In genomic region chr13:20092301-20092700, GRCm38 (mm10) we compare ENCODE assay signal across 15 mouse cellular contexts. TPM values are rescaled to one million over a fixed set of nuclear protein-coding genes. Genes with fewer than 3 reads are reported as not detected.
A peak's percentile ranks its signal among the peaks of the same experiment; 100 is the strongest.
DNase-seq lines count a peak whose midpoint lies in the region; ATAC-seq and TF ChIP-seq lines count a peak whose summit lies in the region.
"Had no signal": no experiment of that assay in that cellular context is flagged by ENCODE, and none has a peak within 500 bp of the region (broad histone marks: within the 10 kb centered on the region; RNA-seq: fewer than 3 reads in every experiment).

No protein-coding gene starts in this region.

- H3K4me3 ChIP-seq in lung, postnatal 0 days (ENCODE audit: low read depth, low read length), result peak overlapping the region; percentile 94; the same call in 1 of the 2 replicates
- no peak overlapping the region for H3K4me3 ChIP-seq in intestine, postnatal 0 days (ENCODE audit: low read depth, low read length)
- H3K4me3 ChIP-seq in forebrain, embryonic 15.5 days, result no peak overlapping the region

- H3K4me1 ChIP-seq in lung, postnatal 0 days (ENCODE audit: insufficient read depth, low read depth, low read length), result peaks cover 21% of the 10 kb centered on the region
- H3K4me1 ChIP-seq in intestine, postnatal 0 days (replicated peaks; ENCODE audit: control insufficient read depth, insufficient read depth, low read length), result no peaks in the 10 kb centered on the region
- H3K4me1 ChIP-seq in forebrain, embryonic 15.5 days, result peaks cover 6% of the 10 kb centered on the region

- ATAC-seq in lung, postnatal 0 days, result no peak
- ATAC-seq in intestine, postnatal 0 days, result 0 out of 2 replicates have a peak, but pooled peaks have one; percentile 14
- ATAC-seq in neutrophil, adult 5-6 weeks (ENCODE audit: extremely low read depth, insufficient number of reproducible peaks, low FRiP score, poor library complexity, severe bottlenecking), result peak; percentile 50
- ATAC-seq in forebrain, embryonic 15.5 days (replicated peaks), result no peak

- no peak for TF ChIP-seq CTCF in lung, postnatal 0 days (IDR thresholded peaks at IDR 0.05)
- no peak for TF ChIP-seq CTCF in intestine, postnatal 0 days (IDR thresholded peaks at IDR 0.05; ENCODE audit: low read depth)

- no peak overlapping the region for H3K9ac ChIP-seq in lung, postnatal 0 days (replicated peaks; ENCODE audit: low read depth)
- no peak overlapping the region for H3K9ac ChIP-seq in intestine, postnatal 0 days (ENCODE audit: low read depth, low read length)
- H3K9ac ChIP-seq in forebrain, embryonic 15.5 days (replicated peaks), result no peak overlapping the region
- H3K9ac ChIP-seq: stomach, embryonic 15.5 days had no signal

- WGBS in lung, postnatal 0 days, result 78% methylated on average over 3 of the region's 3 CpGs
- WGBS in intestine, postnatal 0 days, result 54% methylated on average over 3 of the region's 3 CpGs
- WGBS in forebrain, embryonic 15.5 days, result 92% methylated on average over 3 of the region's 3 CpGs

- H3K27me3 ChIP-seq in lung, postnatal 0 days (replicated peaks; ENCODE audit: insufficient read depth, low read length), result no peaks in the 10 kb centered on the region
- no peaks in the 10 kb centered on the region for H3K27me3 ChIP-seq in intestine, postnatal 0 days (replicated peaks; ENCODE audit: control insufficient read depth, insufficient read depth, low read length)
- H3K27me3 ChIP-seq in forebrain, embryonic 15.5 days, result peaks cover 22% of the 10 kb centered on the region
- H3K27me3 ChIP-seq: neural tube, embryonic 12.5 days; stomach, embryonic 15.5 days had no signal

- H3K36me3 ChIP-seq in lung, postnatal 0 days (ENCODE audit: insufficient read depth, low read length), result no peaks in the 10 kb centered on the region
- H3K36me3 ChIP-seq in intestine, postnatal 0 days (ENCODE audit: control insufficient read depth, insufficient read depth), result no peaks in the 10 kb centered on the region
- H3K36me3 ChIP-seq in forebrain, embryonic 15.5 days, result no peaks in the 10 kb centered on the region
- H3K36me3 ChIP-seq: neural tube, embryonic 12.5 days; stomach, embryonic 15.5 days had no signal

- peak; percentile 92 for DNase-seq in heart, adult 11 months
- no peak for DNase-seq in heart, adult 8-10 months (ENCODE audit: low spot score)
- DNase-seq in lung, postnatal 0 days (ENCODE audit: low spot score), result peak; percentile 60
- DNase-seq in lung, postnatal 4 days, result no peak
- no peak for DNase-seq in spleen, adult 18-20 months
- DNase-seq: cerebellum, postnatal 14 days; gastrocnemius, postnatal 25 days; kidney, adult 9 months; right cerebral cortex, postnatal 14 days; thymus, postnatal 25 days had no signal

- no peak for TF ChIP-seq EP300 in lung, postnatal 0 days (IDR thresholded peaks at IDR 0.05)

- H3K4me2 ChIP-seq in lung, postnatal 0 days (replicated peaks; ENCODE audit: low read depth, low read length), result peak overlapping the region; percentile 89
- H3K4me2 ChIP-seq in intestine, postnatal 0 days (replicated peaks; ENCODE audit: low read depth), result no peak overlapping the region
- no peak overlapping the region for H3K4me2 ChIP-seq in forebrain, embryonic 15.5 days (replicated peaks)

- H3K27ac ChIP-seq in lung, postnatal 0 days (ENCODE audit: low read length), result no peak overlapping the region
- H3K27ac ChIP-seq in intestine, postnatal 0 days (ENCODE audit: low read depth, low read length), result 0 out of 2 replicates have a peak overlapping the region, but pooled peaks have one; percentile 89
- H3K27ac ChIP-seq in forebrain, embryonic 15.5 days (replicated peaks), result no peak overlapping the region
- H3K27ac ChIP-seq: neural tube, embryonic 12.5 days; stomach, embryonic 15.5 days had no signal

- no peaks in the 10 kb centered on the region for H3K9me3 ChIP-seq in lung, postnatal 0 days (ENCODE audit: low read length)
- 0 out of 2 replicates have a peak, but pooled peaks cover 4% of the 10 kb centered on the region for H3K9me3 ChIP-seq in intestine, postnatal 0 days (ENCODE audit: control insufficient read depth)
- H3K9me3 ChIP-seq in forebrain, embryonic 15.5 days, result no peaks in the 10 kb centered on the region
- H3K9me3 ChIP-seq: neural tube, embryonic 12.5 days; stomach, embryonic 15.5 days had no signal

RNA-seq across cellular contexts. Expression of gene Elmo1, which starts 1.9 kb away (rescaled TPM):
- total RNA-seq in heart, adult 8-10 months (2022), result 1 to 10 TPM; 7.0 to 9.4 (median 7.7) TPM
- 20.8 and 21.9 TPM in 2 replicates for polyA plus RNA-seq in lung, postnatal 0 days (2015; fragmentation: Nextera tagmentation; extraction: Ambion mirVana)
- 8.2 and 8.6 TPM in 2 replicates for polyA plus RNA-seq in intestine, postnatal 0 days (2015; fragmentation: Nextera tagmentation; extraction: Ambion mirVana)
- total RNA-seq in neutrophil, adult 5-6 weeks (2017), result 104 and 117 TPM in 2 replicates
- 31.5 and 34.9 TPM in 2 replicates for polyA plus RNA-seq in forebrain, embryonic 15.5 days (2015; fragmentation: Nextera tagmentation; extraction: Ambion mirVana)

Comparison
In these comparisons a context has a peak if more than half of its experiments do, and no peak if none do; other contexts are left out.
1. DNase-seq: peak in heart, adult 11 months (single experiment) and lung, postnatal 0 days (single experiment); none in heart, adult 8-10 months (single experiment), lung, postnatal 4 days (0 of 2) and spleen, adult 18-20 months (0 of 2).
2. ATAC-seq: peak in intestine, postnatal 0 days (single experiment) and neutrophil, adult 5-6 weeks (single experiment); none in lung, postnatal 0 days (single experiment) and forebrain, embryonic 15.5 days (single experiment).